Mouse (Mus musculus) MEL-GATA-1-ER (cell line): ENCODE data around the gene Lima1.
A peak's percentile ranks its signal among the peaks of the same experiment; 100 is the strongest.
"Not testable (repeated sequence)": the region's sequence is repeated elsewhere in the genome, so short reads cannot be mapped to it uniquely, and the experiment has no call there.

ENCODE experiments used
- DNase-seq: peaks from one replicate; pipeline ENCODE4 v3.0.0-alpha.2; 2012; ENCODE audit warnings: low read depth; ENCODE audit errors: extremely low read depth

Lima1 gene

DNA sequence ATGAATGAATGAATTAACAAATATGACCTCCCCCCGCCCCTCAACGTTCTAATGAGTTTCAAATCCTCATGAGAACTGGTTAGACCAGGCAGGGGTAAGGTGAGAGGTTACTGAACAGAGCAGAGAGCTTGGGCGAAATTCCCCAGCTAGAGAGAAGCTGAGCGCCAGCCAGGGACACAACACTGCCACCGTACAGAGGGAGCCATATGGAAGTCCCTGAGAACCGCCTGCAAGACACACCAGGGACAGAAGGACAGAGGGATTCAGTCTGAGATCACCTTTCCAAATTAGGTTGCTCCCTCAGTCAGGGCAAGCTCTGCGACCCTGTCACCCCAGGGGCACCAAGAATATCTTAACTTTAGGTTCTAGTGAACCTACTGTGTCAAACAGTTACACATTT, 37.7 kb downstream of the Lima1 start:
- no peak for DNase-seq

GRCm38 (mm10) chr15:99835191-99835590, 40.1 kb downstream of the Lima1 start:
- DNase-seq, result no peak

- DNase-seq, result no peak
These were observed 40.6 kb downstream of the Lima1 start for GRCm38 (mm10) chr15:99834681-99835080.

DNA sequence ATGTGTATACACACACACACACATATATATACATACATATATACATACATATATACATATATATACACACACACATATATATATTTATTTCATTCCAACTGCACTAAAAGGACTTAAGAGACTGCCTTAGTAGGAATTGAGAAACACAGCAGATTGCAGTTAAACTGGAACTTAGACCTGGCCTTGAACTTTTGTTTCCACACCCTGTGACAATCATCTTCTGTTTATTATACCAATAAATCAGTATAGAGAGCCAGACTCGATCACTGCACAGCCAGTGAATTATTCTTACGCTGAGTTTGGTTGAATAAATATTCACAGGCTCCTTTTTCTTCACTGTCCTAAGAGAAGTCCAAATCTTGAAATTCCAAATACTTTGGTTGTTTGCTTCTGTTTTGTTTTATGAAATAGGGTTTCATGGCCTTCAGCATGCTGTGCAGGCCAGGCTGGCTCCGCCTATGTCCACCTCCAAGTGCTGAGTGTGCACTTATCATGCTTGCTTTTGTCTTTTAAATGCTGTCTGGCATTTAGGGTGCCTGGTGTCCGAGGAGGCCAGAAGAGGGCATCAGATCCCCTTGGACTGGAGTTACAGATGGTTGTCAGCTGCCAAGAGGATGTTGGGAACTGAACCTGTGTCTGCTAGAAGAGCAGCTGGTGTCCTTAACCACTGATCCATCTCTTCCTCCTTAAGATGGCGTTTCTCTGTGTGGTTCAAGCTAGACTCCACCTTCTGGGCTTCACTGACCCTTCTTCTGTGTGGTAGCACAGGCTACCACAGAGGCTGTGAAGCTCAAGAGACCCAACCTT, 41.4 kb downstream of the Lima1 start:
- no peak for DNase-seq

DNA sequence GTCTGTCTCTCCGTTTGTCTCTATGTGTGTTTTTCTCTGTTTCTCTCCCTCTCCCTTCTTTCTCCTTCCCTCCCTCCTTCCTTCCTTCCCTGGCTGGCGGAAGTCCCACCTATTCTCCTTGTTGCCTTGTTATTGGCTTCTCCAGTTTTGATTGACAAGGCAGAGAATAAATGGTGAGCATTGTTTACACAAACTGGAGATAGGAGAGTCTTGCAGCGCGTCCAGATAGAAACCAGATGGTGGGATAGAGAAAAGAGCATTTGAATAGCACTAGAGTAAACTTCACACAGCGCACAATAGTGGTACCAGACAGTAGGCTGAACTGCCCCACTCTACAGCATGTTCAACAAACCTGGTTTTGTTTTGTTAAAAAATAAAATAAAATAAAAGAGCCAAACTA, 43.7 kb downstream of the Lima1 start:
- no peak for DNase-seq

DNA sequence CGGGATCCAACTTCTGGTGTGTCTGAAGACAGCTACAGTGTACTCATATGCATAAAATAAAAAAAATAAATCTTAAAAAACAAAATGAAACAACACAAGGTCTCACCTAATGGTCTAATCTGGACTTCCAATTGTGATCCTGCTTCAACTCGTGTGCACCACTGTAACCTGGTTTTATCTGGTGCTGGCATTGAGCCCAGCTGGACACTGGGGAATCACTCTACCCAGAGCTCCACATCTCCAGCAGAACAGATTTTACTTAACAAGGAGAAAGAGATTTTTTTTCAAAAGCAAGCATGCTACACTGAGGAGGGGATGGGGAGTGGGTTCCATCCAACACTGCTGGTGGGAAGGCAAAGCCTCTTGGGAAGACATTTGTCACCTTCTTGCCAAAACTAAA, 47.2 kb downstream of the Lima1 start:
- DNase-seq, result no peak

DNA sequence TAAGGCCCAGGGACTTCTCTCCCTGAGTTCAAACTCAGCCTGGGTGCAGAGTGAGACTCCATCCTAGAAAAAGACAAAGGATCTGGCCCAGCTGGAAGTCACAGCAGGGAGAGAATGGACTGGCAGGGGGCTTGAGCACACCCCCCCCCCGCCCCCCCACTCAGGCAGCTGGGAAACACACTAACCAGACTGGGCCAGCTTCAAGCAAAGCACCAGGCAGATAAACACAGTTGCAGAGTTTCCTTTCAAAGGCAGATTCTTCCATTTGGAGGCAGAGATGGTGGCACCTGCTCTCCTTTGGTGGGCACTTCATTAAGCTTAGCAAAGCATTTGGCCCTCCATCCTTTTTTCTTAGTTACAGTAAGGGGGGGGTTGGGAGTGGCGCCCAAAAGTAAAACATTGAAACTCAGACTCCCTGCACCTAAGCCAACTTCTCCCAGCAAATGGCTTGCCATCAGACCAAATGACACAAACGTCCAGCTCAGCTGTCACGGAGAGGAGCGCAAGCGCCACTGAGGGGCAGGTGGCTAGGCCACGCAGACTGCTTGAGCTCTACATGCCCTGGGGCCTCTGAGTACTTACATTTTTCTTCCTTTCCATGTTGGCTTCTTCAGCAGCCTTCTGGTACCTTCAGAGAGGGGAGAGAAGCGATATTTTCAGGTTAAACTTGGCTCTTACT, 48.9 kb downstream of the Lima1 start:
- DNase-seq, result no peak

GRCm38 (mm10) chr15:99825211-99825610, 50.0 kb downstream of the Lima1 start:
- no peak for DNase-seq

DNA sequence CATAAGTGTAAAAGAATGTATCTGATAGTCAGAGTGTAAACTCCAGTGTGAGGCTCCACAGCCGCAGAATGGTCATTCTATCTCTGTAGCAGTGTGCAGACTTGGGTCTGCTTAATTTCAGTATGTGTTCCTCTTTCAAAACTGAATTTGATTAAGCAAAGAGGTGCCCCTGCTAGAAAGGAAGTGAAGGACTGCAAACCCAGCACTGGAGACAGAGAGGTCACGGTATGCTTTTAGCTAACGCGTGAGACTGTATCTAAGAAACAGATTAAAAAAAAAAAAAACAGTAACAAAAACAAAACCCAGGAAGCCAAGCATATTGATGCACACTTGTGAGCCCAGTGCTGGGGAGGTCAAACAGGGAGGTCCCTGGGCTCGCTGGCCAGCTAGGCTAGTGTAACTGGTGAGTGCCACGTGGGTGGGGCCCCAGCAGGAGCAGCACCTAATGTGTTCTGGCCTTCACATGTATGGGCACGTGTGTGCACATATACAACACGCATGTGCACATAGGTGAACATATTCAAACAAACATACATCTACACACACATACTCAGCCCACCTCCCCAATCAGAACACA, 51.8 kb downstream of the Lima1 start:
- DNase-seq, result no peak

DNA sequence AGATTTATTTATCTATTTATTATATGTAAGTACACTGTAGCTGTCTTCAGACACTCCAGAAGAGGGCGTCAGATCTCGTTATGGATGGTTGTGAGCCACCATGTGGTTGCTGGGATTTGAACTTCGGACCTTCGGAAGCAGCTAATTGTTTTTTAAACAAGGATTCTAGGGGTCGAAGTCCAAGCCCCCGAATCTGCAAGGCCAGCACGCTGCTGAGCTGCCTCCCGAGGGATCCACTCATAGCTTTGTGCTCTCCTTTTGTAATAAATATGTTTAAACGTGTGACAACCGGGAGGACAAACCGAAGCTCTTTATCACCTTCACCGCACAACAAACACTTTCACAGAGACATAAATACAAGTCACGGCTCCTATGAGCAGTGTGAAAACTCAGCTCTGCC, 52.8 kb downstream of the Lima1 start:
- not testable (repeated sequence) for DNase-seq

- peak; percentile 65 for DNase-seq
These were observed 55.5 kb downstream of the Lima1 start for GRCm38 (mm10) chr15:99819621-99820279.

- no peak for DNase-seq
These were observed 56.2 kb downstream of the Lima1 start for GRCm38 (mm10) chr15:99819109-99819440.

- no peak for DNase-seq
These were observed 56.7 kb downstream of the Lima1 start for GRCm38 (mm10) chr15:99818321-99819108.

DNA sequence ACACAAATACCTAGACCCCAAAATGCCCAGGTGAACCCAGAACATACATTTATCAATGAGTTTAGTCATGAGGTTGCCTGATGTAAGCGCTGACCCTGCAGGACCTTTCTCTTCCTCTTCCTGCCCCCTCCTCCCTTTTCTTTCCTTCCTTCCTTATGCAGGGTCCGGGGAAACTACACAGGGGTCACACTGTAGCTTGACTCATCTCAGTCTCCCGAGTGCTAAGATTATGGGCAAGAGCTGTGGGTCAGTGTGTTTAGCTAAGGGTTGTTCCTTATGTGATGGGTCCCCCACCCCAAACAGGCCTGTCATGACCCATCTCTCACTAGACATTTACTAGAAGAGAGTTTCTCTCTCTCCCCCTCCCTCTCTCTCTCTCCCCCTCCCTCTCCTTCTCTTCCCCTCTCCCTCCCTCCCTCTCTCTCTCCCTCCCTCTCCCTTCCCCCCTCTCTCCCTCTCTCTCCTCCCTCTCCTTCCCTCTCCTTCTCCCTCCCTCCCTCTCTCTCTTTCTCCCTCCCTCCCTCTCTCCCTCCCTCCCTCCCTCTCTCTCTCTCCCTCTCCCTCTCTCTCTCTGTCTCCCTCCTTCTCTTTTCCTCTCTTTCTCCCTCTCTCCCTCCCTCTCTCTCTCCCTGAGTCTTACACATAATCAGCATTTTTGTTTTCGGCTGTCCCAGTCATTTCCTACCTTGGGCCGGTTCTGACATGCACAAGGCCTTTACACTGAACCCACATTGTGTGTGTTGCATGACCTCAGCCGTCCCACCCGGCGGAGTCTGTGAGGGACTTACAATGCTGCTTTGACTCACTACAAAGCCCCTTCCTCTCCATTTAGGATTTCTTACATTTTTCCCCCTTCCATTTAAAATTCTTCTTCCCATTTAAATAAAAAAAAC, 57.7 kb downstream of the Lima1 start:
- DNase-seq, result no peak

DNA sequence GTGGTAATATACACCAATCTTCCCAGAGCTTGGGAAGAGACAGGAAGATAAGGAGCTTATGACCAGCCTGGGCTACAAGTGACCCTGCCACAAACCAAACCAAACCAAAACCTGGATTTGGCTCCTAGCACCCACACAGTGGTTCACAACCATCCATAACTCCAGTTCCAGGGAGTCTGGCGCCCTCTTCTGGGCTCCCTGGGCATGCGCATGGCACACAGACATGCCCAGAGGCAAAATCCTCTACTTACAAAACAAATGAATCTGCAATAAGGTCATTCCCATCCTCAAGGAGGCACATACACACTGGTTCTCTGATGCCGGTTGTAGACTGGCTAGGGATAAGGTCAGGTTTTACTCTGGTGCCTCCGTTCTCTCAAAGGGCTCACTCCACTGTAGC, 59.3 kb downstream of the Lima1 start:
- DNase-seq, result no peak

DNA sequence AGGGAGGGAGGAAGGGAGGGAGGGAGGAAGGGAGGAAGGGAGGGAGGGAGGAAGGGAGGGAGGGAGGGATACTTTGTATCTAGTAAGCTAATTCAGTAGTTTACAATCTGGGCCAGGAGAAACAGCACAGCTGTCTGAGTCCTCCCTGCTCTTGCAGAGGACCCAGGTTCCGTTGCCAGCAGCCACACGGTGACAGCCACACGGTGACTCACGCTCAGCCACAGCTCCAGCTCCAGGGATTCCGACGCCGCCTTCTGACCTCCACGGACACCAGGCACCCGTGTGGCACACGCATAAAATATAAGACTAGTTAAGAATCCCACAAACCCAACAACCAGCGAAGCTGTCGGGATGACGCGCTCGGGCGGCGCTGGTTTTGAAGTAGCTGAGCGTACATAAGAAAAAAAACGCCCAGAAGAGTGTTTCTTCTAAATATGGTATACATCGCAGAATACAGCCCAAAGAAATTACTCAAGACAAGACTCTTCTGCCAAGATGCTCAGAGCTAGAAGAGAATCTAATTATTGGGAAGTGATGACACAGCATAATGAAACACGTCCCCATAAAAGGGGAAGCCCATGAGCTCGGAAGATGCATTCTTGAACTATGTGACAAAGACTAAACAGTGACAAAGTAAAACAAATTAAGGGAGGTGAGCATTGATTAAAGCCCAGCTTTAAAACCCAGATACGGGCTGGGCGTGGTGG, 60.5 kb downstream of the Lima1 start:
- no peak for DNase-seq

- DNase-seq, result no peak
These were observed 61.6 kb downstream of the Lima1 start for GRCm38 (mm10) chr15:99813639-99814038.

GRCm38 (mm10) chr15:99812097-99812496, 63.2 kb downstream of the Lima1 start:
- no peak for DNase-seq

DNA sequence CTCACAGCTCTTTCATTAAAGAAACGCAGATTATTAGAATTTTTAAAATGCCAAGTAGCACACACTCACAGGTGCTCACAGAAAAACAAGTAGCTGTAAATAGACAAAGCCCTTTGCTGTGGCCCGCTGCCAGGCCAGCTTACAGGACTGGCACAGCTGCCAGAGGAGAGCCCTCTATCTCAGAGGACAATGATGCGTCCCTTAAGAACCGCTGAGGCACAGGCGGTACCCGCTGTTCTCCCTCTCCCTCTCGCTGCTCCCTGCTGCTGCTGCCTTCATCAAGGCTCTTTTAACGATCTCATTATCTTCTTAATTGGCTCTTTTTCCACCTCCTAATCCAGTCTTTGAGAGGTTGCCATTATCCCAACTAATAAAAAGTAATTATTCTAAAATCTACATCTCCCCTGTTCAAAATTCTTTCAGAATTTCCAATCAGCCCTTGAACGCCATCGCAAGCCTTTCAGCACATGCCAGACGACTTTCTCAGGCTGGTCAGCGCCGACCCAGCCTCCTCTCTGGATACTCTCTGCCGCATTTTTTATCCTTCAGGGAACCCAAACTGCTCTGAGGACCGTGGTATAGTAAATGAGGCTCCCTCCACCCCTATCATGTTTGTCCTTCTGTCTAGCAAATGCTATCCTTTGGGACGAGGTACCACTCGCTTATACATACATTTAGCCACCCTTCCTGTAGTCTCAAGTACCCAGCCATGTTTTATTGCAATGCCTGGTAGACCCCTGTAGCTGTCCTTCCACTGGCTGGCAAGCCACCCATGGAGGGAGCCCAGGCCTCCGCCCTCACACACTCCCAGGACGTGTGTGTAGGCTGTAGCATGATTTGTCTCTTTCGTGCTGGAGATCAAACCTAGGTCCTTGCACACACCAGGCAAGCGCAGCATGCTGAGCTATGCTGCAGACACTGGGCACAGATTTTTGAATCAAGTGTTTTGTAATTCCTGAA, 67.2 kb downstream of the Lima1 start:
- no peak for DNase-seq
